Mouse (Mus musculus) liver, postnatal 0 days (tissue): ENCODE data around the gene Exo5.

ENCODE experiments used
- CTCF ChIP-seq: sonication (generic); IDR thresholded peaks from 2 replicates; pipeline ENCODE4 v1.5.1; 2016; ENCODE audit warnings: antibody characterized with exemption, low read depth
- EP300 ChIP-seq: IDR thresholded peaks from 2 replicates; pipeline ENCODE4 v1.6.1; 2016; ENCODE audit warnings: antibody characterized with exemption, low read depth, mild to moderate bottlenecking

DNA sequence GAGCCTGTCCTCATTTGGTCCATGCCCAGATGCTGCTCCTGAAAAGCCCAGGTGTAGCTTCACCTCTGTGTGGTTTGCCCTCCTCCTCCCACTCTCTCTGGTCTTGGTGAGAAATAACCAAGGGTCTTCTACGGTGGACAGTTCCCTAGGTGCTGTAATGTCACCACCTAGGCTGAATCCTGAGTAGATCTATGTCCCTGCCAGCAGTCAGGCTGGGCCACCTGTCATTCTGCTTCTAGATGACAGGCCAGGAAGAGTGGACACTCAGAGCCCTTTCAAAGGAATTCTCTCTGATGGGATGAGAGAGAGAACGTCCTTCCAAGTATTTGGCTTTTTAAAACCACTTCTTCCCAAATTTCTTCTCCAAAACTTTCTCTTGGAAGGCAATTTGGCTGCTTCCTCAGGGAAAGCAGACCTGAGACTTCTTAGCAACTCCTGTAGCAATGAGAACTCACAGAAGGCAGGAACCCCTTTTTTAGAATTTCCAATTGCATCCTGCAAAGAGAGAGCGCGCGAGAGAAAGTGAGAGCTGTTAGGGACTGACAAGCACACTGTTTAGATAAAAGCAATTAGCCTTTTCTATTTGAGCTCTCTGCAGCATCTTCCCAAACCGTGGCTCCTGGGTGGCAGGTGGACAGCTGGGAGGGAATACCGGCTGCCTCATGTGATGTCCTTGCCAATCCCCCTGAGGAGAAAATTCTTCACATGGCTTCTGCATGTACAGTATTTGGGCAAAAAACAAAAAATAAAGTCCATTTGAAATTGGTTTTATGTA, 28.8 kb downstream of the Exo5 start:
- TF ChIP-seq CTCF (no peak), EP300 (no peak)
